Mouse (Mus musculus) lung, adult 2 months (tissue): ENCODE data around the gene Pde8a.

ENCODE experiments used
- CTCF ChIP-seq: fragments of 200-500 bp; IDR thresholded peaks from 2 replicates; pipeline ENCODE4 v1.5.1; 2011; ENCODE audit warnings: mild to moderate bottlenecking, low read length, control low read depth; ENCODE audit not compliant: insufficient read depth
- POLR2A ChIP-seq: fragments of 200-500 bp; IDR thresholded peaks from 2 replicates; pipeline ENCODE4 v1.6.1; 2011; ENCODE audit warnings: low read depth, mild to moderate bottlenecking, control low read depth, low read length, borderline replicate concordance; ENCODE audit errors: extremely low read depth

DNA sequence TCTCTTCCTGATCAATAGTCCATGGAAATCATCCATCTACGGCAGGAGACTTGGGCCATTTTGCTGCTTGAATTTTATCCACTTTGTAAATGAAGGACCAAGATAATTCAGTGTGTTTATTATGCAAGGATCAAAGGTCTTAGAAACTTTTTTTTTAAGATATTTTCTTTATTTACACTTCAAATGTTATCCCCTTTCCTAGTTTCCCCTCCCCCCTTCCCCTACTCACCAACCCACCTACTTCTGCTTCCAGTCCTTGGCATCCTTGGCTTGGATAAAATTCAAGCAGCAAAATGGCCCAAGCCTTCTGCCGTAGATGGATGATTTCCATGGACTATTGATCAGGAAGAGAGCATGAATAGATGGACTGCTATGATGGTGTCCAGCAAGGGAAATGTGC lies 38.1 kb downstream of the Pde8a start:
- no peak for TF ChIP-seq CTCF
- TF ChIP-seq POLR2A = no peak
